Mouse (Mus musculus) CH12.LX (cell line): Measurements from ENCODE around the gene Pde4d. TPM values are rescaled to one million over a fixed set of nuclear protein-coding genes. Genes with fewer than 3 reads are reported as not detected.

Experiments
- DNase-seq: peaks from one replicate; pipeline ENCODE4 v3.0.0-alpha.2; 2013; ENCODE audit errors: extremely low read depth
- H3K27ac ChIP-seq: 2 replicates; pipeline ENCODE4 v1.5.1; 2012; ENCODE audit warnings: low read depth, mild to moderate bottlenecking, control low read depth, moderate library complexity; ENCODE audit not compliant: insufficient read depth
- H3K27me3 ChIP-seq: replicated peaks from 2 replicates; pipeline ENCODE3; 2012; ENCODE audit warnings: inconsistent platforms
- H3K36me3 ChIP-seq, 2 experiments: replicated peaks in 1 of 2; 2 replicates each; pipeline versions ENCODE3 to v1.6.1; 2012; ENCODE audit warnings: inconsistent platforms in 1 of 2, low read length in 1 of 2, mild to moderate bottlenecking in 1 of 2, mixed read lengths in 1 of 2, moderate library complexity in 1 of 2; ENCODE audit not compliant: control insufficient read depth in 1 of 2, insufficient read depth in 1 of 2
- H3K4me1 ChIP-seq, 2 experiments: 2 replicates each; pipeline ENCODE4 v1.6.1; 2012; ENCODE audit warnings: inconsistent platforms in 1 of 2, moderate library complexity in 1 of 2; ENCODE audit not compliant: insufficient read depth in 2 of 2, control insufficient read depth in 1 of 2
- H3K4me2 ChIP-seq: 2 replicates; pipeline ENCODE4 v1.6.1; 2012; ENCODE audit warnings: low read depth, mild to moderate bottlenecking, control low read depth; ENCODE audit not compliant: poor library complexity, insufficient read depth, severe bottlenecking
- H3K4me3 ChIP-seq, 3 experiments: fragments of 150-350 bp in 1 of 3; sonication (generic) in 1 of 3; replicated peaks in 1 of 3; 2 replicates each; pipeline versions ENCODE3 to v1.5.1; 2011 to 2012; ENCODE audit warnings: low read depth in 2 of 3, low read length in 2 of 3, mild to moderate bottlenecking in 2 of 3, moderate library complexity in 2 of 3, control low read depth in 1 of 3, improper control_type of control experiment in 1 of 3, inconsistent platforms in 1 of 3, mixed read lengths in 1 of 3; ENCODE audit not compliant: poor library complexity in 1 of 3
- H3K79me2 ChIP-seq: replicated peaks from 2 replicates; pipeline ENCODE4 v1.6.1; 2012; ENCODE audit warnings: mild to moderate bottlenecking, moderate library complexity; ENCODE audit not compliant: control insufficient read depth, poor library complexity, insufficient read depth, severe bottlenecking; ENCODE audit errors: extremely low read depth
- H3K9ac ChIP-seq: 2 replicates; pipeline ENCODE4 v1.6.1; 2012; ENCODE audit warnings: low read depth, mild to moderate bottlenecking, control low read depth, moderate library complexity; ENCODE audit not compliant: insufficient read depth
- H3K9me3 ChIP-seq: replicated peaks from 2 replicates; pipeline ENCODE3; 2012; ENCODE audit warnings: low read length, inconsistent platforms, mixed read lengths
- CHD2 ChIP-seq: IDR thresholded peaks from 2 replicates; pipeline ENCODE4 v1.6.1; 2011; ENCODE audit warnings: low read length, improper control_type of control experiment
- ELF1 ChIP-seq: IDR thresholded peaks from 2 replicates; pipeline ENCODE4 v1.6.1; 2014; ENCODE audit warnings: low read depth, mild to moderate bottlenecking, inconsistent platforms, low read length, improper control_type of control experiment
- HCFC1 ChIP-seq: IDR thresholded peaks from 2 replicates; pipeline ENCODE4 v1.6.1; 2012; ENCODE audit warnings: low read depth, mild to moderate bottlenecking, inconsistent platforms, low read length, improper control_type of control experiment
- MAZ ChIP-seq: IDR thresholded peaks from 2 replicates; pipeline ENCODE4 v1.6.1; 2012; ENCODE audit warnings: low read depth, mild to moderate bottlenecking, inconsistent platforms, low read length, improper control_type of control experiment, moderate library complexity
- MEF2A ChIP-seq: IDR thresholded peaks from 2 replicates; pipeline ENCODE4 v1.6.1; 2014; ENCODE audit warnings: low read depth, mild to moderate bottlenecking, inconsistent platforms, low read length, improper control_type of control experiment, borderline replicate concordance
- MYC ChIP-seq: IDR thresholded peaks from 2 replicates; pipeline ENCODE4 v1.6.1; 2011; ENCODE audit warnings: low read depth, mild to moderate bottlenecking, improper control_type of control experiment, low read length
- NELFE ChIP-seq: IDR thresholded peaks from 2 replicates; pipeline ENCODE4 v1.6.1; 2011; ENCODE audit warnings: low read depth, low read length, improper control_type of control experiment
- POLR2A ChIP-seq: IDR thresholded peaks from 2 replicates; pipeline ENCODE4 v1.6.1; 2011; ENCODE audit warnings: low read depth, mild to moderate bottlenecking, improper control_type of control experiment, low read length
- SIN3A ChIP-seq: IDR thresholded peaks from 2 replicates; pipeline ENCODE4 v1.6.1; 2012; ENCODE audit warnings: low read length, improper control_type of control experiment, inconsistent platforms
- SMC3 ChIP-seq: IDR thresholded peaks from 2 replicates; pipeline ENCODE4 v1.6.1; 2011; ENCODE audit warnings: low read depth, low read length, improper control_type of control experiment
- UBTF ChIP-seq: IDR thresholded peaks from 2 replicates; pipeline ENCODE4 v1.6.1; 2012; ENCODE audit warnings: low read depth, mild to moderate bottlenecking, inconsistent platforms, low read length, improper control_type of control experiment, moderate library complexity
- USF1 ChIP-seq: IDR thresholded peaks from 2 replicates; pipeline ENCODE4 v1.6.1; 2014; ENCODE audit warnings: low read depth, mild to moderate bottlenecking, inconsistent platforms, low read length, improper control_type of control experiment
- USF2 ChIP-seq: conservative IDR thresholded peaks from 2 replicates; pipeline ENCODE4 v1.6.1; 2011; ENCODE audit warnings: low read depth, low read length, improper control_type of control experiment
- ZC3H11A ChIP-seq: IDR thresholded peaks from 2 replicates; pipeline ENCODE4 v1.6.1; 2012; ENCODE audit warnings: low read depth, mild to moderate bottlenecking, inconsistent platforms, low read length, improper control_type of control experiment
- ZKSCAN1 ChIP-seq: IDR thresholded peaks from 2 replicates; pipeline ENCODE4 v1.6.1; 2012; ENCODE audit warnings: low read depth, inconsistent platforms, low read length, improper control_type of control experiment, borderline replicate concordance
- ZMIZ1 ChIP-seq: IDR thresholded peaks from 2 replicates; pipeline ENCODE4 v1.6.1; 2012; ENCODE audit warnings: low read depth, mild to moderate bottlenecking, inconsistent platforms, low read length, improper control_type of control experiment
- dilution Hi-C: fragments of 300-500 bp; cut with MboI; formaldehyde crosslinking; loops from 2 replicates; pipeline ENCODE4 v1.14.3; 2020; ENCODE audit warnings: low sequenced_read_pairs; ENCODE audit not compliant: extremely low pct_unique_long_range_greater_than_20kb, extremely low pct_ligation_motif_present
- in situ Hi-C: fragments of 300-500 bp; cut with MboI; formaldehyde crosslinking; loops from 3 replicates; pipeline ENCODE4 v1.14.3; 2019; ENCODE audit warnings: low sequenced_read_pairs, low pct_ligation_motif_present, low pct_unique_long_range_greater_than_20kb, mixed read lengths
- polyA plus RNA-seq: library from polyadenylated mRNA; unstranded; fragments of >175 nt; gene quantifications from 2 replicates; pipeline ENCODE4 v1.2.1, GENCODE M21; 2012; ENCODE audit warnings: low read depth; ENCODE audit not compliant: insufficient read length
- total RNA-seq, 2 experiments: library from RNA; depleted of rRNA; stranded (reverse); fragments of 300-350 nt in 1 of 2; fragments of >200 nt in 1 of 2; gene quantifications; 2 replicates each; pipeline ENCODE4 v1.2.3; 2012 to 2014

The Pde4d gene
- total and polyA plus RNA-seq, 3 experiments, result not detected

DNA sequence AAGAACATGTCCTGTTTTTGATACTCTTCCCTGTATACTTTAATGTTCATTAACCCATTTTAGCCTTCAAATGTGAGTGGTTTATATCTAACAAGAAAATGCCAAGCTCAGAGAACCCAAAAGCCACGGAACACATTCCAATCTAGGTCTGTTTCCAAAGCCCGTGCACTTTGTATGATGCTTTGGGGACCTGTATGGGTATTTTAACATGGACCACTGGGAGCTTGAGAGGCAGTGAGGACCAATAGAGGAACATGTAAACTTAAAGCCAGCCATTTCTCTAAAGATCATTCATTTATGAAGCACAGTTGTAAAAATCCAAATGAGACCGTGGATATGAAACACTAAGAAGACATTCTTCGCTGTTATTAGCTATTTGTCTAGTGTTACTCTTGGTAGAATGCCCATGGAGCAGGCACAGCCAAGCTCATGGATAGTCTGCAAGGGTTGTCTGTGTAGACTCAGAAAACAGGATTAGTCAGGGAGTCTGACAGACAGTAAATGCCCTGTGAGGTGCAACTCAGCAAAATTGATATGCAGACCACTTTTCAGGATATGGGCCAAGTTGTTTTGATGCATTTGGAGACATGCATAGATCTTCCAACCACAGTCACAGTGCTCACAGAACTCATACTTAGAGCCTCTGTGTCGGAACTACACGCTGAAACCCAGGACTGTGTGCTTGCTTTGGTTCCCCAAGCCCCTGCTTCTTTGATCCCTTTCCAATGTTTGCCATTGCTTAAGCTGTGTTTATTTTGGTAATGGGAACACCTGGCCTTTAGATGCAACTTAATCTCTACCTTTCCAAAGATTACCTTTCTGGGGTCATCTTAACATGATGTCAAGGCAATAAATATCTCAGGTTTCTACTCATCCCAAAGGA is 1272.7 kb downstream of the Pde4d start:
- in situ Hi-C loops, result no loop called here
- Histone ChIP-seq H3K4me1 (no peaks in the 10 kb centered on the region), H3K4me3 (no peak overlapping the region), H3K4me2 (no peak overlapping the region), H3K36me3 (no peaks in the 10 kb centered on the region), H3K9me3 (peaks cover 61% of the 10 kb centered on the region), H3K27me3 (no peaks in the 10 kb centered on the region), H3K9ac (no peak overlapping the region), H3K27ac (no peak overlapping the region), H3K79me2 (no peaks in the 10 kb centered on the region)
- no peak for DNase-seq
- TF ChIP-seq ZMIZ1 (no peak), SIN3A (no peak), USF1 (no peak), POLR2A (no peak), SMC3 (no peak), ELF1 (no peak), ZC3H11A (no peak), MAZ (no peak), NELFE (no peak), MYC (no peak), USF2 (no peak), UBTF (no peak)
- dilution Hi-C loops, result no loop called here

DNA sequence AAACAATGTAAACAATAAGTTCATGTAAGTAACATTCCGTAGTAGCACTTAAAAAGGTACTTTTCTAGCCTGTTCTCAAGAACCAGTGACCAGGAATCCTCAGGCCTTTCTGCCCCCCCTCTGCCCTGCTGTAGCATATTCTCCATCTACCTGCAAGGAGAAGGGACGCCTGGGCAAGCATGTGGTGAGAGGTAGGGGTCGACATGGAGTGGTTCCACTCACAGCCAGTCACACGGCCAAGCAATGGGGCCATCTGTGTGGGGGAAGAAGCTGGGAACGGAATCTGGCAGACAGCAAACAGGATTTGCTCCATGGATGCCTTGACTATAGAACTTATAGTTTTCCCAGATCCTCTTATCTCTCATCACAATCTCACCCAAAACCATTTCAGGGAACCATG is 1277.6 kb downstream of the Pde4d start:
- no peak for DNase-seq
- H3K79me2 ChIP-seq, result no peaks in the 10 kb centered on the region
- no peak overlapping the region for H3K4me3 ChIP-seq
- H3K4me1 ChIP-seq, result no peaks in the 10 kb centered on the region
- TF ChIP-seq MAZ (no peak), ZKSCAN1 (no peak), SMC3 (no peak), CHD2 (no peak), HCFC1 (no peak), MEF2A (no peak), ZMIZ1 (no peak), POLR2A (no peak), USF2 (no peak)
- in situ Hi-C loops (loop anchor here (25.0 kb wide), 1 partner anchor 490 kb away; no protein-coding TSS in a partner anchor), dilution Hi-C loops (no loop called here)
- H3K9ac ChIP-seq, result no peak overlapping the region
- no peak overlapping the region for H3K27ac ChIP-seq
- H3K27me3 ChIP-seq, result no peaks in the 10 kb centered on the region
- no peaks in the 10 kb centered on the region for H3K36me3 ChIP-seq
- H3K4me2 ChIP-seq, result no peak overlapping the region
- H3K9me3 ChIP-seq, result peaks cover 46% of the 10 kb centered on the region
